Mouse (Mus musculus) testis, adult 2 months (tissue): Measurements from ENCODE around the gene Dytn.

Experiments
- CTCF ChIP-seq: fragments of 200-500 bp; IDR thresholded peaks from 2 replicates; pipeline ENCODE4 v1.5.1; 2012; ENCODE audit warnings: low read depth, mild to moderate bottlenecking, inconsistent platforms, low read length, moderate library complexity; ENCODE audit not compliant: control insufficient read depth, insufficient read depth, insufficient replicate concordance
- POLR2A ChIP-seq: fragments of 200-500 bp; IDR thresholded peaks from 2 replicates; pipeline ENCODE4 v1.6.1; 2012; ENCODE audit warnings: low read depth, mild to moderate bottlenecking, inconsistent platforms, low read length, moderate library complexity; ENCODE audit not compliant: control insufficient read depth

DNA sequence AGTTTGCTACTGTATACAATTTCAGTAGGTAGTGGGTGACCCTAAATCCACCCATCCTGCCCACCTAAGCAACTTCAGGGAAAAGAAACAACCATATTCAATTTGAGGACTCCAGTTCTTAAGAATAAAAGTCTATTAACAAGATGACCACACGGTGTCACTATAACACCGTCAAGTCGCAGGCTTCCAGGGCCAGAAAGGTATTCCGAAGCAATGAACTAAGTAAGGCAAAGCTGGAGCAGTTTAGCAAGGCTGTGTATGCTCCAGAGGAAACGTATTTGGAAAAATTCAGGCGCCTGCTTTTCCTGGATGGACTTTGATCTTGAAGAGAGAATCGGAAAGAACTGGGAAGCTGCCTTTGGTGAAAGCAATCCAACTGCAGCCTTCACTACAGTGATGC lies 27.1 kb downstream of the Dytn start:
- no peak for TF ChIP-seq CTCF
- TF ChIP-seq POLR2A: no peak
